Mouse (Mus musculus) urinary bladder, postnatal 10 days (tissue): Measurements from ENCODE around the gene Gabrp.

ENCODE experiments used
- DNase-seq: peaks from one replicate; pipeline ENCODE4 v3.0.0; 2022; ENCODE audit warnings: low spot score

The Gabrp gene

DNA sequence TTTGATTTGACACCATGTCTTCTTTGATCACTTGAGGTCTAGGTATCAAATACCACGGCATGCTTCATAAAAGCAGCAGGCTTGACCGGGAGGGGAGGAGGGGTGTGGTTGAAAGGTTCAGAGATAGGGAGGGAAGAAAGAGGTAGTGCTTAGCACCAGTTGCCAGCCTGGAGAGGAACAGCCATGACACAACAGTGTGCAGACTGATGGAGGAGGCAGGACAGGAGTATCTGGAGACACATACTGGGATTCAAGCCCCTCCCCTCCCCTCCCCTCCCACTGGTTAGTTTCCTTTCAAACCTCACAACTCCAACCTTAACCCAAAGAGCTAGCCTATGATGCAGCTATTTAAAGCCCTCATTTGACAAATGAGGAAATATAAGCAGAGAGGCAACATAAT, 49.2 kb downstream of the Gabrp start:
- no peak for DNase-seq

DNA sequence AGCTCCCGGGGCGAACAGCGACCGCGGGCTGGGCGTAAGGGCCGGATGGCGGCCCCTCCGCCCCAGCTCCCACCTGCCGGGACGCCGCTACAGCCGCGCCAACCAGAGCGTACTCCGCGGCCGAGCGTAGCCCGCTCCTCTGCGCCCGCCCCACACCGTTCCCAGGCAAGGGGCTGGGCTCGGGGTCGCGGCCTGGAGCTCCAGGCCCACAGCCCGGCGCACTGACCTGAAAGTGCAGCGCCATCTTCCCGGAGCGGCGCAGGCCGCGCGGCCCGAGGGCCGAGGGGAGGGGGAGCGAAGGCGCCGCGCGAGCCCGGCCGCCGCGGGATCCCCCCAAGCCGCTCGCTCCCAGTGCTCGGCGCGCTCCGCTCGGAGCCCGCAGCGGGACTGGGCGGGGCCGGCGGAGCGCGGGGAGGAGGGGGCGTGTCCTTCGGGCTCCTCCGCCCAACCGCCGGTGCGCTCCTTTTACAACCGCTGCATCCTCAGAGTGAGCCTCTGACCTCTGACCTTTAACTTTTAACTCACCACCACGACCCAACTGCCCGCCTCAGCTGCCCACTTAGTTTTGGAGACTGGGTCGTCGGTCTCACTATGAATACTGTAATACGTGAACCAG, 65.3 kb downstream of the Gabrp start, which contains the start of gene Ranbp17:
TSS of gene Ranbp17 (minus strand) at position 371 of the 616 bp plus-strand sequence.
- no peak for DNase-seq

DNA sequence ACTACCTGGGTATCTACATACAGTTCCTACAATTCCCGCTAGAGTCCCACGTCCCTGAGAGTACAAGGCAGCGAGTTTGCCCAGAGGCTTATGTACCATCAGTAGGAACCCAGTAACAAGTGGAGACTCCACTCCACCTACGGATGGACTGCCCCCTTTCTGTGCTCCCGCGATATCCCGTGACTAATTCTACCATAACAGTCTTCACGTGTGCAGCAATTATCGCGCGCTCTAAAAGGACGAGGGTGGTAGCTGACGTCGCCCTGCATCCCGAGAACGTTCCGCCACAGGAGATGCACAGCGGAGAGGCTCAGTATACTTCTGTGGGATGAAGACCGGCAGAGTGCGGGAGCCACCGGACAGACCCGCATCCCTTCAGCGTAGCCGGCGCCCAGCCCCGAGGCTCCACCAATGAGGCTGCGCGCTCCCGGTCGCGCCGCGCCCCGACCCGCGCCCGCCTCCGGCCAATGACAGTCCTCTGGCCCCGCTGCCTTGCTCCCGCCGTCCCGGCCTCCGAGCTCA, 65.8 kb downstream of the Gabrp start:
- DNase-seq = no peak

DNA sequence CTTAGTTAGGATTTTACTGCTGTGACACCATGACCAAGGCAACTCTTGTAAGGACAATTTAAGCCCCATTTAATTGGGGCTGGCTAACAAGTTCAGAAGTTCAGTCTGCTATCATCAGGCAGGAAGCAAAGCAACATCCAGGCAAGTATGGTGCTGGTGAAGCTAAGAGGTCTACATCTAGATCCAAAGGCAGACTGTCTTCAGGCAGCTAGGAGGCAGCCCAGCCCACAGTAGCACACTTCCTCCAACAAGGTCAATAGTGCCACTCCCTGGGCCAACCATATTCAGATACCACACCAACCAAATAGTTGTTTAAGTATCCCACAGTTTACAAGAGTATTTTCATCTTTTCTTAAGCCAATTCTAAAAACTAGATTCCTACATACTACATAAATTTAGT, 69.4 kb downstream of the Gabrp start:
- no peak for DNase-seq
